Mouse (Mus musculus) testis, adult 2 months (tissue): ENCODE data around the gene Dock1. TPM values are rescaled to one million over a fixed set of nuclear protein-coding genes. Genes with fewer than 3 reads are reported as not detected.

Experiments
- H3K27ac ChIP-seq: fragments of 200-500 bp; 2 replicates; pipeline ENCODE4 v1.5.1; 2012; ENCODE audit warnings: low read depth, low read length; ENCODE audit not compliant: control insufficient read depth, insufficient read depth
- H3K27me3 ChIP-seq: fragments of 200-500 bp; 2 replicates; pipeline ENCODE4 v1.6.1; 2012; ENCODE audit warnings: mild to moderate bottlenecking, low read length, moderate library complexity; ENCODE audit not compliant: control insufficient read depth, insufficient read depth
- H3K36me3 ChIP-seq: fragments of 200-500 bp; 2 replicates; pipeline ENCODE4 v1.6.1; 2012; ENCODE audit warnings: mild to moderate bottlenecking, low read length; ENCODE audit not compliant: control insufficient read depth, insufficient read depth
- H3K4me1 ChIP-seq: fragments of 200-500 bp; 2 replicates; pipeline ENCODE4 v1.6.1; 2012; ENCODE audit warnings: low read length; ENCODE audit not compliant: control insufficient read depth, insufficient read depth
- H3K4me3 ChIP-seq: fragments of 200-500 bp; 2 replicates; pipeline ENCODE4 v1.5.1; 2012; ENCODE audit warnings: low read depth, mild to moderate bottlenecking, low read length, moderate library complexity, mixed read lengths; ENCODE audit not compliant: control insufficient read depth
- CTCF ChIP-seq: fragments of 200-500 bp; IDR thresholded peaks from 2 replicates; pipeline ENCODE4 v1.5.1; 2012; ENCODE audit warnings: low read depth, mild to moderate bottlenecking, inconsistent platforms, low read length, moderate library complexity; ENCODE audit not compliant: control insufficient read depth, insufficient read depth, insufficient replicate concordance
- POLR2A ChIP-seq: fragments of 200-500 bp; IDR thresholded peaks from 2 replicates; pipeline ENCODE4 v1.6.1; 2012; ENCODE audit warnings: low read depth, mild to moderate bottlenecking, inconsistent platforms, low read length, moderate library complexity; ENCODE audit not compliant: control insufficient read depth
- polyA plus RNA-seq: library from polyadenylated mRNA; depleted of rRNA; stranded (reverse); fragments of >200 nt; gene quantifications from 2 replicates; pipeline ENCODE4 v1.2.3, GENCODE M21; 2012

Gene Dock1
- polyA plus RNA-seq, 1 experiment, result 2.2 TPM

DNA sequence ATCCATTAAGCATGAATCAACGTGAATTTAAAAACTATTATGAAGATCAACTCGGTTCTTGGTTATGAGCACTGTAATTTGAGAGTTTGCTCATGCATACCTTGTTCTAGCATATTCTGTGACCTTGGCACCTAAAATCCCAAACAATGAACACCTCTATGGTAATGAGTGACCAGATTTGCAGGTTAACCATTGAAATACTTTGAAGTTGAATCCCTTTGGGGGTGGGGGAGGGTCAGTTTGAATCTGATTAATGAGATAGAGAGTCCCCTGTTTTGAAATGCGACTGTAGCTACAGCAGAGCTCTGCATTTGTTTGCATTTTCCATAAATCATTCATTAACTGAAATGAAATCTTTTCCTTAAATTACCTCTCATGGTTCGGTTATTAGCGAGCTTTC, 364.4 kb downstream of the Dock1 start:
- Histone ChIP-seq H3K4me1 (no peaks in the 10 kb centered on the region), H3K36me3 (no peaks in the 10 kb centered on the region), H3K27me3 (no peaks in the 10 kb centered on the region), H3K4me3 (no peak overlapping the region), H3K27ac (no peak overlapping the region)
- TF ChIP-seq CTCF (no peak), POLR2A (no peak)

DNA sequence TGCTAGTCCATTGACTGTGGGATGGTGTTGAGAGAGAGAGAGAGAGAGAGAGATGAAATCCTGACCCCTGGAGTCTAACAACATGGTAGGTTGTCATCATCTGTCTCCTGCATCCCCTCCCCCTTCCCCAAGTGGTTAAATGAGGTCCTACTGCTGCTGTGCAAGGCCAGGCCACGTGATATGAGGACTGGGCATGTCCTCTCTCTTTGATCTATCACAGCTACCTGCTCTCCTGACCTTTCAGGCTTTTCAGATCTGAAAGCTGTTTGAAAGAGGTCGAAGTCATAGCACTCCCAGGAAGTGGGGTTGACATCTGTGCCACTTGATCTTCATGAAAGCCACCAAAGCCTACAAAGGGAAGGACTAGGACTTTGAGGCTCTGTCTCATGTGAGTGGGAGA, 365.2 kb downstream of the Dock1 start:
- TF ChIP-seq CTCF, result no peak
- no peak for TF ChIP-seq POLR2A
- Histone ChIP-seq H3K4me3 (no peak overlapping the region), H3K27ac (no peak overlapping the region), H3K36me3 (no peaks in the 10 kb centered on the region), H3K27me3 (no peaks in the 10 kb centered on the region), H3K4me1 (no peaks in the 10 kb centered on the region)

DNA sequence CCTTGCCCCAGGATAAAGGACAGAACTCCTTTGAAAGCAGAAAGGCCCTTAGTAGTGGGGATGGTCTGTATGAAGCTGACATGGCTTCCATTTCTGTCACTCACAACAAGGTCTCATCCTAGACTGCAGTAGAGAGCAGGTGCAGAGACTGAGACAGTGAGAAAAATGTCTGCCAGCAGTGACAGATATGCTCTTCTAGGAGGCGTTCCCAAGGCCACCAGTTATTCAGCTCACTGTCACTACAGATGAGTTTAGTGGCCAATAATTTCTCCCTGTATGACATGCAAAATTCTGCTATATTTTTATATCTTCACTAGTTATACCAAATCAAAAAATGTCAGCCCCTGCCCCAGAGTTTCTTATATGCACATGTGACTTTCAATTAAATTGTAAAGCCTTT, 368.5 kb downstream of the Dock1 start:
- no peaks in the 10 kb centered on the region for H3K27me3 ChIP-seq
- no peaks in the 10 kb centered on the region for H3K36me3 ChIP-seq
- H3K4me1 ChIP-seq, result no peaks in the 10 kb centered on the region
- H3K27ac ChIP-seq, result no peak overlapping the region
- no peak for TF ChIP-seq CTCF
- no peak for TF ChIP-seq POLR2A
- no peak overlapping the region for H3K4me3 ChIP-seq

DNA sequence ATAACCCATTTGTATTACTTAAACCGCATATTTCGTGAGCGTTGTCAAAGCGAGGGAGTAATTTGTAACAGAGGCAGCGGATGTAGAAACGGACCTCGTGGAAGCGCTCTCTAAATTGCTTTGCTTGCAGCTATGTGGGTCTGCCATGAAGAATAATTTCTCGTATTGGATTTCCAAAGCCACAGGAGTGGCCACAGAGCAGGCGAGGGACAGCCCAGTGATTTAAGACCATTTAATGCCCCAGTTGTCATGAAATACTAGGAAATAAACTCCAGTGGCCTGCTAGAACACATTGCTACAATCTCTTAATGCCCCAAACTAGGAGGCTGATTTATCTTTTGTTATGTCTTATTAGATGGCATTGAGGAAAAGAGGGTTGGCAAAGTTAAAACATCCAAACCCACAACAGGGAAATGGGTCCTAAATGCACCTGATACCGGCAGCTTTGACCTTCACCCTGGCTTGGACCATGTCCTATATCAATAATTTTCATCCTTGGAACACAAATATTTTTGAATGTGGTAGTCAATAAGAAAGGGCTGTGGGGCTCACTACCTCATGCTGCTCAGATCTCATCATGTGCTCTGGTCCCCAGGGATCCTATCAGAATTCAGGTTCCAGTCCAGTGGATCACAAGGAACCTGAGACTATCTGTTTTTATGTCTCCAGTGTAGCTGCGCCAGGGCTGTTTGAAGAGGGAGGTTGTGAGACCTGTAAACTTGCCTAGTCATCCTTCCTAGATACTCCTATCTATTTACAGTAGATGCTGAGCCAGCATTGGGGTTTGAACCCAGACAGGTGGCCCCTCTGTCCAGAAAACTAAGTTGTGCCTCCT, 373.7 kb downstream of the Dock1 start:
- H3K27ac ChIP-seq, result no peak overlapping the region
- no peaks in the 10 kb centered on the region for H3K27me3 ChIP-seq
- no peaks in the 10 kb centered on the region for H3K4me1 ChIP-seq
- H3K36me3 ChIP-seq, result no peaks in the 10 kb centered on the region
- H3K4me3 ChIP-seq, result no peak overlapping the region
- TF ChIP-seq CTCF, result no peak
- no peak for TF ChIP-seq POLR2A

DNA sequence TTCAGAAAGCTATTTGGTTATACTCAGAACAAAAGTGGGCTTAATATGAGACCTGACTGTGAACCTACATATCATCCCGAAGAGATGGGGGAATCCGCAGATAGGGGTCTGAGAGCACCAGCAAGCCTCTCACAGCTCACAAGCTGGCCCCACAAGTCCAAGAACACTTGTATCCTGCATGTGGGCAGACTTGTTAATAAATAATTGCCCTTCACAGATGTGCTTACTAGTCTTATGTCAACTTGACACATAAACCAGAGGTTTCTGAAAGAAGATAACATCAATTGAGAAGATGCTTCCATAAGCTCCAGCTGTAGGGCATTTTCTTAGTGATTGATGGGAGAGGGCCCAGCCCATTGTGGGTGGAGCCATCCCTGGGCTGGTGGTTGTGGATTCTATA, 379.0 kb downstream of the Dock1 start:
- H3K27me3 ChIP-seq, result no peaks in the 10 kb centered on the region
- H3K4me1 ChIP-seq, result no peaks in the 10 kb centered on the region
- no peak overlapping the region for H3K4me3 ChIP-seq
- no peaks in the 10 kb centered on the region for H3K36me3 ChIP-seq
- TF ChIP-seq POLR2A (no peak), CTCF (no peak)
- no peak overlapping the region for H3K27ac ChIP-seq

DNA sequence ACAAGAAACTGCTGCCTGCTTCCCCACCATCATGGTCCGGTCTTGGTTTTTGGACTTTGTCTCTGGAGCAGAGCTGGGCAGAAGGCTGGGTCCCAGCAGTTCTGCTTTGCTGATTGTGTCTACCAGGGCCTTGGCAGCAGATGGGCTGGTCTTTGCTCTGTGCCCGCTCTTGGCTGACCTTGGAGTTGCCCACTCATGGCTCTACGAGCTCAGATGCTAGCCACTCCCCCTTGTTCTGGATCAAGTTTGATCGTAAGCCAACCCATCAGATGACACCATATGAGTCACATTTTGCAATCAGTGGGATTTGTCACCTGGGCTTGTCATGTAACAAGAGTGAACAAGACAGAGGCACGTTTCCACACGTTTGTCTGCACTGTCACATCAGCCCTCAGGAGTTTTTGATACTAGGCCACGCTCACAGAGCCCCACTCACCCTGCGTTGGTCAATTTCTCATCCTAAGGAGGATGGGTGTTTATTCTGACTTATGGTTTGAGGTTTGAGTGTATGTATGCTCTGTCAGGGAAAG, 382.8 kb downstream of the Dock1 start:
- H3K4me3 ChIP-seq, result no peak overlapping the region
- H3K4me1 ChIP-seq, result no peaks in the 10 kb centered on the region
- H3K36me3 ChIP-seq, result no peaks in the 10 kb centered on the region
- no peaks in the 10 kb centered on the region for H3K27me3 ChIP-seq
- H3K27ac ChIP-seq, result no peak overlapping the region
- TF ChIP-seq CTCF, result no peak
- no peak for TF ChIP-seq POLR2A

DNA sequence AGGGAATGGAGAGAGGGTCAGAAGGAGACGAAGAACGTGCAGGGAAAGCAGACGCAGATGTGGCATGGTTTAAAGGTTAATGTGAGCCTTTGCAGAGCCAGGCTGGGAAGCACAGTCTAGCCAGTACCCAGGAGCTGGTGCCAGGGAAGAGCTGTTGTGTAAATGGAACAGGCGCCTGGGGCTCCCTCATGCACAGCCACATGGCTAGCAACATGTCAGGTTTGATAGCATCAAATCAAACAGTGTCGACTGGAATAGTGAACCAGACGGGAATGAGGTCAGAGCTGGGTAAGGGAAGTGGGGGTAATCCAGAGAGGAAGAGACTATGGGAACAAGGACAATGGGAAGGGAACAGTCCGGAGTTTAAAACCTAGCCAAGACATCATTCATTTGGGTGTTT, 384.2 kb downstream of the Dock1 start:
- Histone ChIP-seq H3K27ac (no peak overlapping the region), H3K4me1 (no peaks in the 10 kb centered on the region), H3K27me3 (no peaks in the 10 kb centered on the region), H3K4me3 (no peak overlapping the region), H3K36me3 (no peaks in the 10 kb centered on the region)
- TF ChIP-seq POLR2A (no peak), CTCF (no peak)
